Mouse (Mus musculus) heart, postnatal 36 days (tissue): ENCODE data around the gene Nusap1. TPM values are rescaled to one million over a fixed set of nuclear protein-coding genes. Genes with fewer than 3 reads are reported as not detected.
"Not testable (repeated sequence)": the region's sequence is repeated elsewhere in the genome, so short reads cannot be mapped to it uniquely, and the experiment has no call there.

Experiments used
- DNase-seq, 2 experiments: peaks; one replicate each; pipeline ENCODE4 v3.0.0; 2021 to 2022
- intact Hi-C: fragments of 180-260 bp; cut with DNase I; formaldehyde crosslinking; loops from one replicate; pipeline ENCODE4 v1.15.1; 2025
- total RNA-seq, 2 experiments: library from RNA; stranded (reverse); gene quantifications; 2 replicates each; pipeline ENCODE4 v1.2.3; 2021

Nusap1 gene
- total RNA-seq, 2 experiments from 2014 or later = 1.7 TPM

DNA sequence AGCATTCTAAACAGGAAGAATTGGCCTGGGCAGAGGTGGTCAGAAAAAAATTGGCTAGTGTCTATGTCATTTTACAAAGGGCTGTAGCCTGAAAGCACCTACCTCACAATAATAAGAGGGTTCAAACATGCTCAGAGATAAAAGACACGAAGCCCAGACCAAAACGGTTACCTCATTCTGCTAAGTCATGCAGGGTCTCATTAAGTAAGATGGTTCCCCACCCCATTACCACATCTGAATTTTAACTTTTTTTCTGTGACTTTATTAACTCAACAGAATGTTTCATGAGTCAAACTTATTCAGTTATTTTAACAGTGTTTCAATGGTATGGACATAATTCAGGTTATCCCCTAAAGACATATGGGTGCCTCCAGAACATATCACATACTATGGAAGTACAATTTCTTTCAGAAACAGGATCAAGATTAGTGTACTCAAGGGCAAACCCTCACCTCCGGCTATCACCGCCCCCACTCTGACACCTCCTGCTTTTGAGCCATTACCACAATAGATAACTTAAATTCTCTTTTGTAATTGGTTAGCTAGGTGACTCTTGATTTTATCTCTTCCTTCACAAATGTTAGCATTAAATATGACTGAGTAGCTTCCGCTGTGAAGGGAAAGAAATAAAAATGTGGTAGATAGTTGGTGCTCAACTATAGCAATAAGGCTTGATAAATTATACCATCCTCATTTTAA lies 23.3 kb downstream of the Nusap1 start:
- intact Hi-C loops = no loop called here
- no peak for DNase-seq

DNA sequence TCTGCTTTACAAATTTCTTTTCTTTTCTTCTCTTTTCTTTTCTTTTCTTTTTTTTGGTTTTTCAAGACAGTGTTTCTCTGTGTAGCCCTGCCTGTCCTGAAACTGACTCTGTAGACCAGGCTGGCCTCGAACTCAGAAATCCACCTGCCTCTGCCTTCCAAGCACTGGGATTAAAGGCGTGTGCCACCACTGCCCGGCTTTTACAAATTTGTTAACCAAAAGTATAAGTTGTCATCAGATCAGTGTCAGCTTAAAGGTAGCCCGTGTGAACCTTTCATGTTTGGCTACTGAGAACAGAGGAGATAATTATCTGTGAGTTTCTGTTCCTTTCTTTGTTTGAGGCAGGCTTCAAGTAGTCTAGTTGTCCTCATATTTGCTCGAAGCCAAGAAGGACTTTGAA lies 26.2 kb downstream of the Nusap1 start:
- intact Hi-C loops = no loop called here
- DNase-seq = no peak

- DNase-seq = peak; percentile 85 to 86
- intact Hi-C loops = loop anchor here (5.0 kb wide), 1 partner anchor 115 kb away; the partner anchor contains the start of genes Chp1 and Exd1
Observed at GRCm38 (mm10) chr2:119662220-119663182, 44.4 kb downstream of the Nusap1 start, which contains the start of gene Ndufaf1. TSS of gene Ndufaf1 (minus strand) at chr2:119662827.

- intact Hi-C loops, DNase-seq: not testable (repeated sequence)
Observed at GRCm38 (mm10) chr2:119665744-119666143, 47.6 kb downstream of the Nusap1 start.

GRCm38 (mm10) chr2:119669010-119669409 lies 50.9 kb downstream of the Nusap1 start:
- DNase-seq = no peak
- intact Hi-C loops = no loop called here

DNA sequence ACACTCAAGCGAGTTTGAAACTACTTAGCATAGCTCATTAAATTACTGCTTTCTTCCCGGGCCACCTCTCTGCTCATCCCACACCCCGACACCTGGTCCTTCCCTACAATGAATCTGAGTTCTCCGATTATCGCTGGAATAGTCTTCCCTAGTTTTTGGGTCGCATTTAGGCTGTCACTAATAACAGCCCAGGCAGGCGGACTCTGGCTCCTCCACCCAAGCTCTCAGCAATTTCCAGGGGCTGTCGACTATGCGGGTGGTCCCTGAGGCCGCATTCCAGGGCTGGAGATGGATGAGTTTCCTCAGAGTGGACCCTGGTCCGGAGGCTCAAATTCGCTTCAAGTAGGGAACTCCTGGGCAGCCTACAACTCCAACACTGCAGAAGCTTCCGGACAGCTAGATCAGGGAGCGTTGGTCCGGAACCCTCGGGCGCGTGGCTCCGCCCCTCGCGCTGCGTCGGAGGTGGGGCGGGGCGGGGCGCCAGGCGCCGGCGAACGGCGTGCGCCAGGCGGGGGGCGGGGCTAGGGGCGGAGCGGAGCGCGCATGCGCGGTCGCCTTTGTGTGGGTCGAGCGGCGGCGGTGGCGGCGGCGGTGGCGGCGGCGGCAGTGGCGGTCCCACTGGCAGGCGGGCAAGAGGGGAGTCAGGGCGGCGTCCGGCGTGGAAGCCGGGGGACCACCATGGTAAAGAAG lies 56.6 kb downstream of the Nusap1 start, which contains the start of gene Rtf1:
Rtf1 (plus strand) TSS at position 544 of the 690 bp plus-strand sequence.
- intact Hi-C loops = no loop called here
- DNase-seq = peak; percentile 97 to 98

GRCm38 (mm10) chr2:119675215-119675784 lies 57.2 kb downstream of the Nusap1 start:
- intact Hi-C loops = no loop called here
- DNase-seq = no peak

GRCm38 (mm10) chr2:119675831-119676230 lies 57.7 kb downstream of the Nusap1 start:
- no peak for DNase-seq
- intact Hi-C loops = no loop called here

DNA sequence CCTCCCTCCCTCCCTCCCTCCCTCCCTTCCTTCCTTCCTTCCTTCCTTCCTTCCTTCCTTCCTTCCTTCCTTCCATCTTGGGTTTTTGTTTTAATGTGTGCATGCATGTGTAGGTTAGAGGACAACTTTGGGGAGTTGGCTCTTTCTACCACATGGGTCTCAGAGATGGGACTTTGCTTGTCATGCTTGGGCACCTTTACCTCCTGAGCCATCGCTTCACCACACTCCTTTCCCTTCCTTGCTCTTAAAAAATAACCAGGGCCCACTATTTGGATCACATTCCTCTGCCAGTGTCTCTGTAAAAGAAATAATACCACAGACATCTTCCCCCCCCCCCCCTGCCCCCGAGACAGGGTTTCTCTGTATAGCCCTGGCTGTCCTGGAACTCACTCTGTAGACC lies 65.6 kb downstream of the Nusap1 start:
- no peak for DNase-seq
- intact Hi-C loops = no loop called here

- DNase-seq = no peak
- intact Hi-C loops = no loop called here
Observed at GRCm38 (mm10) chr2:119692003-119692701, 74.1 kb downstream of the Nusap1 start.

- DNase-seq = no peak
- intact Hi-C loops = no loop called here
Observed at GRCm38 (mm10) chr2:119694826-119695225, 76.7 kb downstream of the Nusap1 start.

DNA sequence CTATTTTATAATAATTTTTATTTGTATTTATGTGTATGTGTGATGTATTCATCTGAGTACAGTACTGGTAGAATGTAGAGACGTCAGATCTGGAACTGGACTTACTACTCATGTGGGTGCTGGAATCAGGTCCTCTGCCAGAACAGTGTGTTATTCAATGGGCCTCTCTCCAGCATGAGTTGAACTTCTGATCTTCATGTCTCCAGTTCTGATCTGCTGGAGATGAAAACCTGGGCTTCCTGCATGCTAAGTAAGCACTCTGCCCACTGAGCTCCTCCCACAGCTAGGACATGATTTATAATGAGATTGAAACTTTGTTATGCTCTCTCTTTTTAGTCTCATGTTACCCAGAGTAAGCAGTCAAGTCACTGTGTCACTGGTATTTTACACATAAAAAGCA lies 78.0 kb downstream of the Nusap1 start:
- intact Hi-C loops = no loop called here
- DNase-seq = no peak

- intact Hi-C loops = no loop called here
- DNase-seq = no peak
Observed at GRCm38 (mm10) chr2:119698472-119698871, 80.4 kb downstream of the Nusap1 start.

GRCm38 (mm10) chr2:119699962-119700361 lies 81.9 kb downstream of the Nusap1 start:
- intact Hi-C loops = no loop called here
- DNase-seq = no peak

Other genes with a start within 250 kb of the Nusap1 start
- 10 to 100 TPM; 10.4 to 12.7 TPM for gene Ino80, start 140.6 kb upstream of the Nusap1 start, total RNA-seq
- gene Exd1, start 70.7 kb upstream of the Nusap1 start, total RNA-seq = under 1 TPM; 0.06 to 0.11 TPM
- 10 to 100 TPM; 92.1 to 94.7 TPM for gene Chp1, start 70.6 kb upstream of the Nusap1 start, total RNA-seq
- under 1 TPM; 0.24 to 0.56 TPM for gene Oip5, start 171 bp downstream of the Nusap1 start, total RNA-seq
- 10 to 100 TPM; 58.3 to 70.4 TPM for gene Ndufaf1, start 44.5 kb downstream of the Nusap1 start, total RNA-seq
- gene Rtf1, start 56.8 kb downstream of the Nusap1 start, total RNA-seq = 10 to 100 TPM; 22.9 to 24.0 TPM
- under 1 TPM; 0.38 to 0.53 TPM for gene Itpka, start 124.0 kb downstream of the Nusap1 start, total RNA-seq
- gene Ltk, start 142.1 kb downstream of the Nusap1 start, total RNA-seq = not detected
- gene Rpap1, start 169.2 kb downstream of the Nusap1 start, total RNA-seq = 10 to 100 TPM; 13.2 to 13.4 TPM
- gene Tyro3, start 179.4 kb downstream of the Nusap1 start, total RNA-seq = 1 to 10 TPM; 1.7 to 2.4 TPM